Mouse (Mus musculus) intestine, embryonic 14.5 days (tissue): ENCODE measurements around the gene Tspan9. TPM values are rescaled to one million over a fixed set of nuclear protein-coding genes. Genes with fewer than 3 reads are reported as not detected.
A peak's percentile ranks its signal among the peaks of the same experiment; 100 is the strongest.

Experiments used
- ATAC-seq: fragments of 200-750 bp; cut with Nextera tagmentation; replicated peaks from 2 replicates; pipeline ENCODE4 v1.8.0; 2017; ENCODE audit warnings: low read depth, moderate number of reproducible peaks, moderate TSS enrichment, moderate library complexity; ENCODE audit not compliant: low FRiP score, low TSS enrichment
- DNase-seq: peaks from one replicate; pipeline ENCODE4 v3.0.0-alpha.2; 2018; ENCODE audit warnings: low spot score
- H3K27ac ChIP-seq: fragments of 300-500 bp; sonication (generic); 2 replicates; pipeline ENCODE4 v1.5.1; 2014; ENCODE audit warnings: low read depth, mild to moderate bottlenecking, control low read depth
- H3K27me3 ChIP-seq: fragments of 300-500 bp; sonication (generic); replicated peaks from 2 replicates; pipeline ENCODE4 v1.6.1; 2014; ENCODE audit warnings: low read length, control low read depth; ENCODE audit not compliant: control insufficient read depth, insufficient read depth
- H3K36me3 ChIP-seq: fragments of 300-500 bp; sonication (generic); 2 replicates; pipeline ENCODE4 v1.6.1; 2014; ENCODE audit warnings: low read length, control low read depth; ENCODE audit not compliant: control insufficient read depth, insufficient read depth
- H3K4me1 ChIP-seq: fragments of 300-500 bp; sonication (generic); replicated peaks from 2 replicates; pipeline ENCODE4 v1.6.1; 2014; ENCODE audit warnings: low read length, control low read depth, mixed read lengths; ENCODE audit not compliant: control insufficient read depth, insufficient read depth
- H3K4me2 ChIP-seq: fragments of 300-500 bp; sonication (generic); 2 replicates; pipeline ENCODE4 v1.6.1; 2014; ENCODE audit warnings: low read length
- H3K4me3 ChIP-seq: fragments of 300-500 bp; sonication (generic); 2 replicates; pipeline ENCODE4 v1.5.1; 2014; ENCODE audit warnings: low read depth, low read length, control low read depth, mixed read lengths
- H3K9ac ChIP-seq: fragments of 300-500 bp; sonication (generic); 2 replicates; pipeline ENCODE4 v1.6.1; 2014; ENCODE audit warnings: mild to moderate bottlenecking, low read length
- H3K9me3 ChIP-seq: fragments of 300-500 bp; sonication (generic); 2 replicates; pipeline ENCODE4 v1.6.1; 2016; ENCODE audit warnings: low read length, control low read depth; ENCODE audit not compliant: control insufficient read depth
- WGBS: fragments of 180-500 bp; shearing (Covaris S2); extraction: QIAGEN DNeasy Blood & Tissue Kit; methylation state at CpG from one replicate; pipeline ENCODE4 v1.1.7; 2014; 5-methylcytosine and 5-hydroxymethylcytosine counted together
- polyA plus RNA-seq: library from polyadenylated mRNA; unstranded; fragments of >200 nt; fragmentation: Nextera tagmentation; extraction: Ambion mirVana; gene quantifications from 2 replicates; pipeline ENCODE4 v1.2.1, GENCODE M21; 2014

The Tspan9 gene
- polyA plus RNA-seq, 1 experiment from 2014 or later: 113 TPM

GRCm38 (mm10) chr6:128164632-128165031, 21.2 kb upstream of the Tspan9 start:
- H3K4me1 ChIP-seq: 0 out of 2 replicates have a peak, but pooled peaks cover 3% of the 10 kb centered on the region
- no peak overlapping the region for H3K9ac ChIP-seq
- ATAC-seq (no peak), DNase-seq (no peak)
- H3K27ac ChIP-seq: no peak overlapping the region
- H3K4me2 ChIP-seq: no peak overlapping the region
- H3K27me3 ChIP-seq: no peaks in the 10 kb centered on the region
- no peaks in the 10 kb centered on the region for H3K9me3 ChIP-seq
- WGBS: 81% methylated on average over 8 of the region's 8 CpGs
- H3K4me3 ChIP-seq: no peak overlapping the region
- H3K36me3 ChIP-seq: no peaks in the 10 kb centered on the region

GRCm38 (mm10) chr6:128159092-128159491, 15.7 kb upstream of the Tspan9 start:
- ATAC-seq: no peak
- 87% methylated on average over 6 of the region's 6 CpGs for WGBS

GRCm38 (mm10) chr6:128158031-128158430, 14.6 kb upstream of the Tspan9 start:
- no peaks in the 10 kb centered on the region for H3K27me3 ChIP-seq
- H3K4me2 ChIP-seq: no peak overlapping the region
- no peak for DNase-seq
- no peaks in the 10 kb centered on the region for H3K36me3 ChIP-seq
- H3K27ac ChIP-seq: no peak overlapping the region
- WGBS: 62% methylated on average over 12 of the region's 12 CpGs
- H3K4me1 ChIP-seq: no peaks in the 10 kb centered on the region
- H3K9ac ChIP-seq: no peak overlapping the region
- H3K4me3 ChIP-seq: no peak overlapping the region
- no peaks in the 10 kb centered on the region for H3K9me3 ChIP-seq
- ATAC-seq: no peak

More at GRCm38 (mm10) chr6:128159092-128159491, 15.7 kb upstream of the Tspan9 start:
- no peaks in the 10 kb centered on the region for H3K27me3 ChIP-seq
- H3K4me3 ChIP-seq: no peak overlapping the region
- DNase-seq: no peak
- no peaks in the 10 kb centered on the region for H3K9me3 ChIP-seq
- no peaks in the 10 kb centered on the region for H3K36me3 ChIP-seq
- H3K9ac ChIP-seq: no peak overlapping the region
- H3K4me1 ChIP-seq: no peaks in the 10 kb centered on the region
- no peak overlapping the region for H3K4me2 ChIP-seq
- no peak overlapping the region for H3K27ac ChIP-seq

- H3K4me1 ChIP-seq: no peaks in the 10 kb centered on the region
- no peak overlapping the region for H3K27ac ChIP-seq
- ATAC-seq: no peak
- DNase-seq: no peak
- H3K4me2 ChIP-seq: no peak overlapping the region
- H3K9ac ChIP-seq: no peak overlapping the region
- H3K9me3 ChIP-seq: no peaks in the 10 kb centered on the region
- WGBS: 77% methylated on average over 4 of the region's 4 CpGs
- H3K4me3 ChIP-seq: no peak overlapping the region
- H3K36me3 ChIP-seq: no peaks in the 10 kb centered on the region
- H3K27me3 ChIP-seq: no peaks in the 10 kb centered on the region
Measured at GRCm38 (mm10) chr6:128156476-128156875, 13.1 kb upstream of the Tspan9 start.

GRCm38 (mm10) chr6:128155935-128156334, 12.5 kb upstream of the Tspan9 start:
- H3K9me3 ChIP-seq: no peaks in the 10 kb centered on the region
- 61% methylated on average over 2 of the region's 2 CpGs for WGBS

GRCm38 (mm10) chr6:128145765-128146164, 2.4 kb upstream of the Tspan9 start:
- Histone ChIP-seq H3K27ac (no peak overlapping the region), H3K4me3 (no peak overlapping the region), H3K27me3 (no peaks in the 10 kb centered on the region), H3K9ac (no peak overlapping the region), H3K4me1 (peaks cover 12% of the 10 kb centered on the region; the same call in 1 of the 2 replicates), H3K36me3 (no peaks in the 10 kb centered on the region), H3K4me2 (no peak overlapping the region), H3K9me3 (no peaks in the 10 kb centered on the region)
- 61% methylated on average over 6 of the region's 6 CpGs for WGBS
- DNase-seq: no peak
- ATAC-seq: no peak

More at GRCm38 (mm10) chr6:128155935-128156334, 12.5 kb upstream of the Tspan9 start:
- DNase-seq: no peak
- Histone ChIP-seq H3K4me2 (no peak overlapping the region), H3K4me3 (no peak overlapping the region), H3K36me3 (no peaks in the 10 kb centered on the region), H3K27me3 (no peaks in the 10 kb centered on the region), H3K4me1 (no peaks in the 10 kb centered on the region), H3K9ac (no peak overlapping the region), H3K27ac (no peak overlapping the region)
- no peak for ATAC-seq

- DNase-seq: peak; percentile 80
- H3K27me3 ChIP-seq: no peaks in the 10 kb centered on the region
- WGBS: 4% methylated on average over 20 of the region's 20 CpGs
Measured at GRCm38 (mm10) chr6:128142369-128143278, 770 bp downstream of the Tspan9 start.

GRCm38 (mm10) chr6:128140724-128141123, 2.7 kb downstream of the Tspan9 start:
- Histone ChIP-seq H3K9me3 (no peaks in the 10 kb centered on the region), H3K9ac (no peak overlapping the region), H3K27me3 (no peaks in the 10 kb centered on the region), H3K4me3 (no peak overlapping the region), H3K27ac (no peak overlapping the region), H3K4me2 (no peak overlapping the region), H3K4me1 (peaks cover 12% of the 10 kb centered on the region; the same call in 1 of the 2 replicates), H3K36me3 (no peaks in the 10 kb centered on the region)
- DNase-seq: no peak
- ATAC-seq: no peak
- 70% methylated on average over 6 of the region's 6 CpGs for WGBS

More at GRCm38 (mm10) chr6:128142369-128143278, 770 bp downstream of the Tspan9 start:
- H3K4me2 ChIP-seq: peak overlapping the region; percentile 86
- peak overlapping the region; percentile 71 for H3K9ac ChIP-seq
- peak; percentile 65 for ATAC-seq
- no peaks in the 10 kb centered on the region for H3K9me3 ChIP-seq
- H3K36me3 ChIP-seq: no peaks in the 10 kb centered on the region
- H3K4me1 ChIP-seq: peaks cover 12% of the 10 kb centered on the region; the same call in 1 of the 2 replicates
- peak overlapping the region; percentile 90 for H3K27ac ChIP-seq
- peak overlapping the region; percentile 69 for H3K4me3 ChIP-seq
